Mouse (Mus musculus) midbrain, embryonic 15.5 days (tissue): ENCODE data around the gene B630019K06Rik. TPM values are rescaled to one million over a fixed set of nuclear protein-coding genes. Genes with fewer than 3 reads are reported as not detected.

ENCODE experiments used
- ATAC-seq: fragments of 200-750 bp; cut with Nextera tagmentation; replicated peaks from 2 replicates; pipeline ENCODE4 v1.8.0; 2017; ENCODE audit warnings: moderate TSS enrichment
- H3K27ac ChIP-seq: fragments of 300-500 bp; sonication (generic); 2 replicates; pipeline ENCODE4 v1.5.1; 2015; ENCODE audit warnings: mild to moderate bottlenecking, inconsistent platforms
- H3K27me3 ChIP-seq: fragments of 300-500 bp; sonication (generic); replicated peaks from 2 replicates; pipeline ENCODE4 v1.6.1; 2015; ENCODE audit warnings: inconsistent platforms
- H3K36me3 ChIP-seq: fragments of 300-500 bp; sonication (generic); replicated peaks from 2 replicates; pipeline ENCODE4 v1.6.1; 2015; ENCODE audit warnings: inconsistent platforms
- H3K4me1 ChIP-seq: fragments of 300-500 bp; sonication (generic); 2 replicates; pipeline ENCODE4 v1.6.1; 2015; ENCODE audit warnings: inconsistent platforms
- H3K4me2 ChIP-seq: fragments of 300-500 bp; sonication (generic); 2 replicates; pipeline ENCODE4 v1.6.1; 2015; ENCODE audit warnings: inconsistent platforms, mild to moderate bottlenecking, moderate library complexity
- H3K4me3 ChIP-seq: fragments of 300-500 bp; sonication (generic); 2 replicates; pipeline ENCODE4 v1.5.1; 2015; ENCODE audit warnings: mild to moderate bottlenecking, inconsistent platforms
- H3K9ac ChIP-seq: fragments of 300-500 bp; sonication (generic); 2 replicates; pipeline ENCODE4 v1.6.1; 2015; ENCODE audit warnings: mild to moderate bottlenecking, inconsistent platforms
- H3K9me3 ChIP-seq: fragments of 300-500 bp; sonication (generic); 2 replicates; pipeline ENCODE4 v1.6.1; 2016; ENCODE audit warnings: inconsistent platforms
- WGBS: fragments of 180-500 bp; shearing (Covaris S2); methylation state at CpG from one replicate; pipeline ENCODE4 v1.1.7; 2015; ENCODE audit warnings: mixed read lengths; 5-methylcytosine and 5-hydroxymethylcytosine counted together
- polyA plus RNA-seq: library from polyadenylated mRNA; unstranded; fragments of >200 nt; fragmentation: Nextera tagmentation; extraction: Ambion mirVana; gene quantifications from 2 replicates; pipeline ENCODE4 v1.2.1, GENCODE M21; 2015

Gene B630019K06Rik
- polyA plus RNA-seq, 1 experiment from 2014 or later: 28.5 TPM

- no peak overlapping the region for H3K4me3 ChIP-seq
- no peak overlapping the region for H3K4me2 ChIP-seq
- H3K27me3 ChIP-seq: no peaks in the 10 kb centered on the region
- H3K27ac ChIP-seq: no peak overlapping the region
- H3K4me1 ChIP-seq: no peaks in the 10 kb centered on the region
- H3K9me3 ChIP-seq: no peaks in the 10 kb centered on the region
- ATAC-seq: no peak
- WGBS: 30% methylated on average over 4 of the region's 4 CpGs
- no peaks in the 10 kb centered on the region for H3K36me3 ChIP-seq
- H3K9ac ChIP-seq: no peak overlapping the region
These were observed 35.1 kb downstream of the B630019K06Rik start for GRCm38 (mm10) chrX:8927308-8927707.

- Histone ChIP-seq H3K27ac (no peak overlapping the region), H3K9ac (no peak overlapping the region), H3K27me3 (no peaks in the 10 kb centered on the region), H3K4me3 (no peak overlapping the region), H3K4me1 (no peaks in the 10 kb centered on the region), H3K36me3 (no peaks in the 10 kb centered on the region), H3K9me3 (no peaks in the 10 kb centered on the region), H3K4me2 (no peak overlapping the region)
- 0 out of 2 replicates have a peak, but pooled peaks have one; percentile 56 for ATAC-seq
- 70% methylated on average over 8 of the region's 8 CpGs for WGBS
These were observed 51.9 kb downstream of the B630019K06Rik start for GRCm38 (mm10) chrX:8944041-8944440.

Other genes starting within 250 kb of the B630019K06Rik start
- gene Ssxb8, start 201.5 kb upstream of the B630019K06Rik start, polyA plus RNA-seq: not detected in 2 replicates
- gene Ssx9, start 143.9 kb upstream of the B630019K06Rik start, polyA plus RNA-seq: not detected in 2 replicates
- gene Ssxb5, start 88.7 kb upstream of the B630019K06Rik start, polyA plus RNA-seq: not detected in 2 replicates
- gene Gm6592, start 48.4 kb upstream of the B630019K06Rik start, polyA plus RNA-seq: not detected in 2 replicates
- not detected in 2 replicates for gene Gm5751, start 18.1 kb upstream of the B630019K06Rik start, polyA plus RNA-seq
- gene Fthl17b, start 70.6 kb downstream of the B630019K06Rik start, polyA plus RNA-seq: not detected in 2 replicates
- gene Fthl17c, start 84.2 kb downstream of the B630019K06Rik start, polyA plus RNA-seq: not detected in 2 replicates
- not detected in 2 replicates for gene Fthl17d, start 94.4 kb downstream of the B630019K06Rik start, polyA plus RNA-seq
- not detected in 2 replicates for gene Fthl17e, start 141.1 kb downstream of the B630019K06Rik start, polyA plus RNA-seq
- not detected in 2 replicates for gene Fthl17f, start 170.6 kb downstream of the B630019K06Rik start, polyA plus RNA-seq
- not detected in 2 replicates for gene 4930402K13Rik, start 212.2 kb downstream of the B630019K06Rik start, polyA plus RNA-seq